Mouse (Mus musculus) limb, embryonic 14.5 days (tissue): ENCODE data around the gene Lgr4. TPM values are rescaled to one million over a fixed set of nuclear protein-coding genes. Genes with fewer than 3 reads are reported as not detected.

Source experiments
- ATAC-seq: fragments of 200-750 bp; cut with Nextera tagmentation; 2 replicates; pipeline ENCODE4 v1.8.0; 2017; ENCODE audit warnings: low read depth, moderate number of reproducible peaks, moderate TSS enrichment; ENCODE audit not compliant: low FRiP score
- DNase-seq: peaks from one replicate; pipeline ENCODE4 v3.0.0-alpha.2; 2015; ENCODE audit warnings: low spot score
- H3K27ac ChIP-seq: fragments of 300-500 bp; sonication (generic); replicated peaks from 2 replicates; pipeline ENCODE4 v1.5.1; 2014; ENCODE audit warnings: low read depth, mild to moderate bottlenecking, low read length, moderate library complexity, mixed read lengths
- H3K27me3 ChIP-seq: fragments of 300-500 bp; sonication (generic); 2 replicates; pipeline ENCODE4 v1.6.1; 2014; ENCODE audit warnings: low read length, mixed read lengths; ENCODE audit not compliant: control insufficient read depth, insufficient read depth
- H3K36me3 ChIP-seq: fragments of 300-500 bp; sonication (generic); 2 replicates; pipeline ENCODE4 v1.6.1; 2014; ENCODE audit warnings: mild to moderate bottlenecking, low read length, moderate library complexity, mixed read lengths; ENCODE audit not compliant: control insufficient read depth, insufficient read depth
- H3K4me1 ChIP-seq: fragments of 300-500 bp; sonication (generic); 2 replicates; pipeline ENCODE4 v1.6.1; 2014; ENCODE audit warnings: antibody characterized with exemption, low read length, mixed read lengths; ENCODE audit not compliant: control insufficient read depth, insufficient read depth
- H3K4me2 ChIP-seq: fragments of 300-500 bp; sonication (generic); replicated peaks from 2 replicates; pipeline ENCODE4 v1.6.1; 2014; ENCODE audit warnings: low read depth, mild to moderate bottlenecking, low read length, moderate library complexity; ENCODE audit not compliant: severe bottlenecking
- H3K4me3 ChIP-seq: fragments of 300-500 bp; sonication (generic); replicated peaks from 2 replicates; pipeline ENCODE4 v1.5.1; 2014; ENCODE audit warnings: low read length
- H3K9ac ChIP-seq: fragments of 300-500 bp; sonication (generic); 2 replicates; pipeline ENCODE4 v1.6.1; 2014; ENCODE audit warnings: mild to moderate bottlenecking, low read depth, low read length, moderate library complexity; ENCODE audit not compliant: severe bottlenecking
- H3K9me3 ChIP-seq: fragments of 300-500 bp; sonication (generic); 2 replicates; pipeline ENCODE4 v1.6.1; 2016; ENCODE audit warnings: low read length; ENCODE audit not compliant: control insufficient read depth
- POLR2A ChIP-seq: fragments of 200-500 bp; IDR thresholded peaks from 2 replicates; pipeline ENCODE4 v1.8.0; 2012; ENCODE audit warnings: inconsistent platforms, mild to moderate bottlenecking, moderate library complexity, borderline replicate concordance; ENCODE audit not compliant: insufficient read depth, insufficient read length; ENCODE audit errors: extremely low read depth
- WGBS: fragments of 180-500 bp; shearing (Covaris S2); extraction: QIAGEN DNeasy Blood & Tissue Kit; methylation state at CpG from one replicate; pipeline ENCODE4 v1.1.7; 2014; 5-methylcytosine and 5-hydroxymethylcytosine counted together
- polyA plus RNA-seq, 2 experiments: library from polyadenylated mRNA; depleted of rRNA in 1 of 2; stranded (reverse) in 1 of 2; unstranded in 1 of 2; fragments of >200 nt; fragmentation: Nextera tagmentation in 1 of 2; extraction: Ambion mirVana in 1 of 2; gene quantifications; 2 replicates each; pipeline versions ENCODE4 v1.2.1 to v1.2.3; 2012 to 2014

Lgr4 gene
- polyA plus RNA-seq, 2 experiments, result 27.8 to 32.3 TPM

GRCm38 (mm10) chr2:109989196-109989595 lies 71.7 kb downstream of the Lgr4 start:
- no peak overlapping the region for H3K4me2 ChIP-seq
- H3K4me3 ChIP-seq, result no peak overlapping the region
- H3K27ac ChIP-seq, result no peak overlapping the region
- ATAC-seq (peak; percentile 42; the same call in 1 of the 2 replicates), DNase-seq (no peak)
- no peak overlapping the region for H3K9ac ChIP-seq
- H3K36me3 ChIP-seq, result 0 out of 2 replicates have a peak, but pooled peaks cover 6% of the 10 kb centered on the region
- 12% methylated on average over 3 of the region's 3 CpGs for WGBS
- H3K27me3 ChIP-seq, result no peaks in the 10 kb centered on the region
- no peak for TF ChIP-seq POLR2A
- H3K4me1 ChIP-seq, result peaks cover 51% of the 10 kb centered on the region
- no peaks in the 10 kb centered on the region for H3K9me3 ChIP-seq

GRCm38 (mm10) chr2:109989679-109990473 lies 72.4 kb downstream of the Lgr4 start:
- H3K4me1 ChIP-seq, result peaks cover 49% of the 10 kb centered on the region
- H3K27ac ChIP-seq, result no peak overlapping the region
- no peaks in the 10 kb centered on the region for H3K27me3 ChIP-seq
- DNase-seq (no peak), ATAC-seq (no peak; the same call in none of the 2 replicates)
- no peak overlapping the region for H3K4me2 ChIP-seq
- H3K36me3 ChIP-seq, result 0 out of 2 replicates have a peak, but pooled peaks cover 6% of the 10 kb centered on the region
- no peak overlapping the region for H3K9ac ChIP-seq
- H3K4me3 ChIP-seq, result no peak overlapping the region
- no peaks in the 10 kb centered on the region for H3K9me3 ChIP-seq
- 41% methylated on average over 8 of the region's 8 CpGs for WGBS
- TF ChIP-seq POLR2A, result no peak

GRCm38 (mm10) chr2:109991754-109992153 lies 74.3 kb downstream of the Lgr4 start:
- ATAC-seq, result no peak
- no peak overlapping the region for H3K4me3 ChIP-seq
- H3K9me3 ChIP-seq, result no peaks in the 10 kb centered on the region
- H3K4me1 ChIP-seq, result peaks cover 44% of the 10 kb centered on the region
- WGBS, result 76% methylated on average over 1 of the region's 1 CpGs
- H3K4me2 ChIP-seq, result no peak overlapping the region
- no peak overlapping the region for H3K9ac ChIP-seq
- 0 out of 2 replicates have a peak, but pooled peaks cover 4% of the 10 kb centered on the region for H3K36me3 ChIP-seq
- TF ChIP-seq POLR2A, result no peak
- no peak overlapping the region for H3K27ac ChIP-seq
- H3K27me3 ChIP-seq, result no peaks in the 10 kb centered on the region
- DNase-seq, result peak; percentile 31

- H3K4me2 ChIP-seq, result no peak overlapping the region
- TF ChIP-seq POLR2A, result no peak
- H3K9ac ChIP-seq, result no peak overlapping the region
- H3K4me3 ChIP-seq, result no peak overlapping the region
- H3K9me3 ChIP-seq, result no peaks in the 10 kb centered on the region
- WGBS, result 39% methylated on average over 11 of the region's 11 CpGs
- H3K36me3 ChIP-seq, result 0 out of 2 replicates have a peak, but pooled peaks cover 4% of the 10 kb centered on the region
- H3K4me1 ChIP-seq, result peaks cover 37% of the 10 kb centered on the region
- DNase-seq, result no peak
- H3K27ac ChIP-seq, result no peak overlapping the region
- ATAC-seq, result no peak
- H3K27me3 ChIP-seq, result no peaks in the 10 kb centered on the region
Observed at GRCm38 (mm10) chr2:109992448-109993073, 75.1 kb downstream of the Lgr4 start.

- no peaks in the 10 kb centered on the region for H3K9me3 ChIP-seq
- no peak for DNase-seq
- no peak overlapping the region for H3K4me3 ChIP-seq
- no peak overlapping the region for H3K4me2 ChIP-seq
- H3K36me3 ChIP-seq, result 0 out of 2 replicates have a peak, but pooled peaks cover 4% of the 10 kb centered on the region
- no peak overlapping the region for H3K9ac ChIP-seq
- no peak overlapping the region for H3K27ac ChIP-seq
- TF ChIP-seq POLR2A, result no peak
- ATAC-seq, result no peak
- H3K4me1 ChIP-seq, result peaks cover 28% of the 10 kb centered on the region
- no peaks in the 10 kb centered on the region for H3K27me3 ChIP-seq
Observed at GRCm38 (mm10) chr2:109993404-109993803, 76.0 kb downstream of the Lgr4 start.
